Mouse (Mus musculus): Measurements from ENCODE around the gene Tnrc6b.

GRCm38 (mm10) chr15:80672810-80673209, 38.3 kb upstream of the Tnrc6b start:
- no peak for TF ChIP-seq POLR2A (IDR thresholded peaks at IDR 0.05; ENCODE audit: insufficient read depth, low read depth, low read length)
- no peak for TF ChIP-seq CTCF (IDR thresholded peaks at IDR 0.05; ENCODE audit: insufficient read depth, low read depth, low read length)
